Comparison of ENCODE assay signal across 8 mouse cellular contexts in genomic region chr3:104781471-104781903, GRCm38 (mm10). TPM values are rescaled to one million over a fixed set of nuclear protein-coding genes. Genes with fewer than 3 reads are reported as not detected.
DNase-seq lines count a peak whose midpoint lies in the region; ATAC-seq lines count a peak whose summit lies in the region.

Fam19a3 (minus strand) TSS chr3:104781840.

- H3K27ac ChIP-seq in intestine, embryonic 14.5 days (ENCODE audit: low read depth): no peak within 1 kb of the TSS
- no peak within 1 kb of the TSS for H3K27ac ChIP-seq in lung, embryonic 15.5 days

- H3K4me1 ChIP-seq in intestine, embryonic 14.5 days (replicated peaks; ENCODE audit: control insufficient read depth, insufficient read depth, low read length): peaks cover 19% of the 10 kb centered on the region; the same call in 1 of the 2 replicates
- H3K4me1 ChIP-seq in lung, embryonic 15.5 days: peaks cover 29% of the 10 kb centered on the region

- H3K27me3 ChIP-seq in intestine, embryonic 14.5 days (replicated peaks; ENCODE audit: control insufficient read depth, insufficient read depth, low read length): peaks cover 72% of the 10 kb centered on the region
- H3K27me3 ChIP-seq in lung, embryonic 15.5 days: peaks cover 74% of the 10 kb centered on the region

- under 1% methylated on average over 26 of the region's 26 CpGs for WGBS in intestine, embryonic 14.5 days
- WGBS in lung, embryonic 15.5 days: under 1% methylated on average over 26 of the region's 26 CpGs

- DNase-seq in CD4-positive, CD25-positive, alpha-beta regulatory T cell, adult 2 months (ENCODE audit: low read depth, low spot score): peak; percentile 69
- DNase-seq in R1 (ENCODE audit: low read depth, low spot score): peak; percentile 59
- peak; percentile 65 for DNase-seq in gastrocnemius, postnatal 10 days
- DNase-seq in intestine, embryonic 14.5 days (ENCODE audit: low spot score): peak; percentile 71
- peak; percentile 88 for DNase-seq in skeletal muscle tissue, adult 2 months (ENCODE audit: low read depth, low spot score)
- DNase-seq in spleen, postnatal 14 days (ENCODE audit: low spot score in 2 of 2): no peak
- DNase-seq in ovary, postnatal 36 days (ENCODE audit: low spot score): no peak

- no peaks in the 10 kb centered on the region for H3K9me3 ChIP-seq in intestine, embryonic 14.5 days (ENCODE audit: control insufficient read depth, low read length)
- H3K9me3 ChIP-seq in lung, embryonic 15.5 days: no peaks in the 10 kb centered on the region

- H3K36me3 ChIP-seq in intestine, embryonic 14.5 days (ENCODE audit: control insufficient read depth, insufficient read depth, low read length): no peaks in the 10 kb centered on the region
- no peaks in the 10 kb centered on the region for H3K36me3 ChIP-seq in lung, embryonic 15.5 days

- H3K4me3 ChIP-seq in intestine, embryonic 14.5 days (ENCODE audit: low read depth, low read length): peak within 1 kb of the TSS; percentile 48
- H3K4me3 ChIP-seq in lung, embryonic 15.5 days: peak within 1 kb of the TSS; percentile 49

- peak within 1 kb of the TSS; percentile 97 for H3K4me2 ChIP-seq in intestine, embryonic 14.5 days (ENCODE audit: low read length)
- H3K4me2 ChIP-seq in lung, embryonic 15.5 days: peak within 1 kb of the TSS; percentile 98

- H3K9ac ChIP-seq in intestine, embryonic 14.5 days (ENCODE audit: low read length): peak within 1 kb of the TSS; percentile 32
- H3K9ac ChIP-seq in lung, embryonic 15.5 days: peak within 1 kb of the TSS; percentile 34; the same call in 1 of the 2 replicates

- ATAC-seq in intestine, embryonic 14.5 days (replicated peaks; ENCODE audit: low FRiP score, low TSS enrichment, low read depth): peak; percentile 16; the same call in 1 of the 2 replicates
- ATAC-seq in lung, embryonic 15.5 days (ENCODE audit: borderline replicate concordance, extremely low read depth, low FRiP score, low TSS enrichment): 0 out of 2 replicates have a peak, but pooled peaks have one; percentile 1

RNA-seq across cellular contexts. Expression of gene Fam19a3, which starts in this region (rescaled TPM):
- total RNA-seq in gastrocnemius, postnatal 10 days (2021): 1 to 10 TPM; 3.8 TPM
- polyA plus RNA-seq in intestine, embryonic 14.5 days (2014; fragmentation: Nextera tagmentation; extraction: Ambion mirVana): 0.04 and 0.11 TPM in 2 replicates
- 0.17 TPM in 1 of 2 replicates, not detected in the other for polyA plus RNA-seq in lung, embryonic 15.5 days (2015; fragmentation: Nextera tagmentation; extraction: Ambion mirVana)

Comparison
In these comparisons a context has a peak if more than half of its experiments do, and no peak if none do; other contexts are left out.
1. Peak in DNase-seq, ATAC-seq, H3K4me3 ChIP-seq, H3K9ac ChIP-seq and H3K4me2 ChIP-seq in intestine, embryonic 14.5 days; RNA of the gene not detected or under 1 TPM.
2. Peak in ATAC-seq, H3K4me3 ChIP-seq, H3K9ac ChIP-seq and H3K4me2 ChIP-seq in lung, embryonic 15.5 days; RNA of the gene not detected or under 1 TPM.
3. DNase-seq: peak in CD4-positive, CD25-positive, alpha-beta regulatory T cell, adult 2 months (single experiment), R1 (single experiment), gastrocnemius, postnatal 10 days (single experiment) and skeletal muscle tissue, adult 2 months (single experiment); none in spleen, postnatal 14 days (0 of 2) and ovary, postnatal 36 days (single experiment).